Mouse (Mus musculus) lung, embryonic 15.5 days (tissue): ENCODE data around the gene Gm20479. TPM values are rescaled to one million over a fixed set of nuclear protein-coding genes. Genes with fewer than 3 reads are reported as not detected.

Experiments
- ATAC-seq: fragments of 200-750 bp; cut with Nextera tagmentation; 2 replicates; pipeline ENCODE4 v1.8.0; 2017; ENCODE audit warnings: moderate number of reproducible peaks, borderline replicate concordance; ENCODE audit not compliant: low FRiP score, low TSS enrichment; ENCODE audit errors: extremely low read depth
- H3K27ac ChIP-seq: fragments of 300-500 bp; sonication (generic); 2 replicates; pipeline ENCODE4 v1.5.1; 2015; ENCODE audit warnings: moderate library complexity, mild to moderate bottlenecking, inconsistent platforms
- H3K27me3 ChIP-seq: fragments of 300-500 bp; sonication (generic); 2 replicates; pipeline ENCODE4 v1.6.1; 2015; ENCODE audit warnings: inconsistent platforms
- H3K36me3 ChIP-seq: fragments of 300-500 bp; sonication (generic); 2 replicates; pipeline ENCODE4 v1.6.1; 2015; ENCODE audit warnings: inconsistent platforms
- H3K4me1 ChIP-seq: fragments of 300-500 bp; sonication (generic); 2 replicates; pipeline ENCODE4 v1.6.1; 2015; ENCODE audit warnings: inconsistent platforms
- H3K4me2 ChIP-seq: fragments of 300-500 bp; sonication (generic); 2 replicates; pipeline ENCODE4 v1.6.1; 2015; ENCODE audit warnings: inconsistent platforms, mild to moderate bottlenecking, moderate library complexity
- H3K4me3 ChIP-seq: fragments of 300-500 bp; sonication (generic); 2 replicates; pipeline ENCODE4 v1.5.1; 2015; ENCODE audit warnings: mild to moderate bottlenecking, inconsistent platforms
- H3K9ac ChIP-seq: fragments of 300-500 bp; sonication (generic); 2 replicates; pipeline ENCODE4 v1.6.1; 2015; ENCODE audit warnings: inconsistent platforms
- H3K9me3 ChIP-seq: fragments of 300-500 bp; sonication (generic); 2 replicates; pipeline ENCODE4 v1.6.1; 2016; ENCODE audit warnings: inconsistent platforms
- WGBS: fragments of 180-500 bp; shearing (Covaris S2); methylation state at CpG from one replicate; pipeline ENCODE4 v1.1.7; 2015; 5-methylcytosine and 5-hydroxymethylcytosine counted together
- polyA plus RNA-seq: library from polyadenylated mRNA; unstranded; fragments of >200 nt; fragmentation: Nextera tagmentation; extraction: Ambion mirVana; gene quantifications from 2 replicates; pipeline ENCODE4 v1.2.1, GENCODE M21; 2015

Gm20479 gene
- polyA plus RNA-seq, 1 experiment from 2014 or later: 1.3 TPM

GRCm38 (mm10) chr7:27342595-27342994 lies 14.6 kb downstream of the Gm20479 start:
- no peak overlapping the region for H3K4me3 ChIP-seq
- ATAC-seq: no peak
- H3K27ac ChIP-seq: no peak overlapping the region

GRCm38 (mm10) chr7:27339519-27339918 lies 17.7 kb downstream of the Gm20479 start:
- Histone ChIP-seq H3K4me3 (no peak overlapping the region), H3K36me3 (peaks cover 11% of the 10 kb centered on the region; the same call in 1 of the 2 replicates), H3K9me3 (no peaks in the 10 kb centered on the region), H3K4me1 (peaks cover 30% of the 10 kb centered on the region), H3K4me2 (no peak overlapping the region), H3K9ac (no peak overlapping the region), H3K27me3 (peaks cover 43% of the 10 kb centered on the region), H3K27ac (no peak overlapping the region)
- WGBS: 33% methylated on average over 7 of the region's 7 CpGs
- ATAC-seq: no peak

More at GRCm38 (mm10) chr7:27342595-27342994, 14.6 kb downstream of the Gm20479 start:
- H3K27me3 ChIP-seq: peaks cover 15% of the 10 kb centered on the region; the same call in 1 of the 2 replicates
- peaks cover 4% of the 10 kb centered on the region; the same call in 1 of the 2 replicates for H3K4me1 ChIP-seq
- no peak overlapping the region for H3K9ac ChIP-seq
- WGBS: 41% methylated on average over 4 of the region's 4 CpGs
- H3K36me3 ChIP-seq: peaks cover 15% of the 10 kb centered on the region
- H3K9me3 ChIP-seq: no peaks in the 10 kb centered on the region
- no peak overlapping the region for H3K4me2 ChIP-seq

GRCm38 (mm10) chr7:27339114-27339513 lies 18.1 kb downstream of the Gm20479 start:
- ATAC-seq: no peak
- H3K4me1 ChIP-seq: peaks cover 34% of the 10 kb centered on the region
- H3K27me3 ChIP-seq: peaks cover 47% of the 10 kb centered on the region
- no peaks in the 10 kb centered on the region for H3K9me3 ChIP-seq
- H3K9ac ChIP-seq: no peak overlapping the region
- H3K36me3 ChIP-seq: peaks cover 11% of the 10 kb centered on the region; the same call in 1 of the 2 replicates
- 69% methylated on average over 4 of the region's 4 CpGs for WGBS
- no peak overlapping the region for H3K27ac ChIP-seq
- H3K4me3 ChIP-seq: no peak overlapping the region
- no peak overlapping the region for H3K4me2 ChIP-seq

GRCm38 (mm10) chr7:27337175-27337853 lies 19.9 kb downstream of the Gm20479 start, which contains the start of gene Ltbp4:
Gene Ltbp4, minus strand, starts transcription at chr7:27337692.
- no peak within 1 kb of the TSS for H3K27ac ChIP-seq
- peaks cover 50% of the 10 kb centered on the region for H3K4me1 ChIP-seq
- H3K9ac ChIP-seq: 0 out of 2 replicates have a peak within 1 kb of the TSS, but pooled peaks have one; percentile 14
- ATAC-seq: peak; percentile 4; the same call in 1 of the 2 replicates
- H3K27me3 ChIP-seq: peaks cover 59% of the 10 kb centered on the region
- peak within 1 kb of the TSS; percentile 69 for H3K4me2 ChIP-seq
- H3K4me3 ChIP-seq: peak within 1 kb of the TSS; percentile 40
- WGBS: under 1% methylated on average over 36 of the region's 36 CpGs
- H3K36me3 ChIP-seq: peaks cover 3% of the 10 kb centered on the region; the same call in 1 of the 2 replicates
- no peaks in the 10 kb centered on the region for H3K9me3 ChIP-seq

GRCm38 (mm10) chr7:27335928-27336823 lies 21.0 kb downstream of the Gm20479 start:
- ATAC-seq: peak; percentile 66
- no peaks in the 10 kb centered on the region for H3K9me3 ChIP-seq
- no peaks in the 10 kb centered on the region for H3K36me3 ChIP-seq
- H3K4me3 ChIP-seq: peak overlapping the region; percentile 40
- peak overlapping the region; percentile 92 for H3K4me2 ChIP-seq
- peaks cover 61% of the 10 kb centered on the region for H3K4me1 ChIP-seq
- under 1% methylated on average over 47 of the region's 47 CpGs for WGBS
- peak overlapping the region; percentile 53; the same call in 1 of the 2 replicates for H3K27ac ChIP-seq
- peak overlapping the region; percentile 14; the same call in 1 of the 2 replicates for H3K9ac ChIP-seq
- H3K27me3 ChIP-seq: peaks cover 59% of the 10 kb centered on the region

- H3K4me2 ChIP-seq: peak overlapping the region; percentile 92
- no peak for ATAC-seq
Observed at GRCm38 (mm10) chr7:27335011-27335720, 22.1 kb downstream of the Gm20479 start.

GRCm38 (mm10) chr7:27334405-27334911 lies 22.8 kb downstream of the Gm20479 start:
- Histone ChIP-seq H3K36me3 (no peaks in the 10 kb centered on the region), H3K4me3 (peak overlapping the region; percentile 65), H3K4me1 (peaks cover 75% of the 10 kb centered on the region), H3K27me3 (peaks cover 59% of the 10 kb centered on the region), H3K27ac (peak overlapping the region; percentile 69), H3K4me2 (peak overlapping the region; percentile 92), H3K9ac (peak overlapping the region; percentile 20), H3K9me3 (no peaks in the 10 kb centered on the region)
- ATAC-seq: no peak
- 2% methylated on average over 32 of the region's 32 CpGs for WGBS

More at GRCm38 (mm10) chr7:27335011-27335720, 22.1 kb downstream of the Gm20479 start:
- peaks cover 59% of the 10 kb centered on the region for H3K27me3 ChIP-seq
- H3K4me3 ChIP-seq: peak overlapping the region; percentile 65; the same call in 1 of the 2 replicates
- peak overlapping the region; percentile 20; the same call in 1 of the 2 replicates for H3K9ac ChIP-seq
- H3K4me1 ChIP-seq: peaks cover 68% of the 10 kb centered on the region
- peak overlapping the region; percentile 69 for H3K27ac ChIP-seq
- H3K9me3 ChIP-seq: no peaks in the 10 kb centered on the region
- WGBS: 41% methylated on average over 15 of the region's 15 CpGs
- no peaks in the 10 kb centered on the region for H3K36me3 ChIP-seq

- peaks cover 56% of the 10 kb centered on the region for H3K27me3 ChIP-seq
- peak overlapping the region; percentile 92 for H3K4me2 ChIP-seq
- H3K9ac ChIP-seq: peak overlapping the region; percentile 70
- no peaks in the 10 kb centered on the region for H3K9me3 ChIP-seq
- peak overlapping the region; percentile 65 for H3K4me3 ChIP-seq
- H3K4me1 ChIP-seq: peaks cover 84% of the 10 kb centered on the region
- peak overlapping the region; percentile 94 for H3K27ac ChIP-seq
- no peaks in the 10 kb centered on the region for H3K36me3 ChIP-seq
- WGBS: under 1% methylated on average over 58 of the region's 77 CpGs
- no peak for ATAC-seq
Observed at GRCm38 (mm10) chr7:27333316-27333941, 23.8 kb downstream of the Gm20479 start.

- Histone ChIP-seq H3K4me2 (peak overlapping the region; percentile 92), H3K36me3 (peaks cover 5% of the 10 kb centered on the region; the same call in 1 of the 2 replicates), H3K9me3 (no peaks in the 10 kb centered on the region), H3K27me3 (peaks cover 54% of the 10 kb centered on the region), H3K4me3 (peak overlapping the region; percentile 65), H3K9ac (peak overlapping the region; percentile 70), H3K4me1 (peaks cover 81% of the 10 kb centered on the region), H3K27ac (peak overlapping the region; percentile 94)
- WGBS: 1% methylated on average over 38 of the region's 39 CpGs
- ATAC-seq: peak; percentile 7
Observed at GRCm38 (mm10) chr7:27332353-27333199, 24.6 kb downstream of the Gm20479 start.

GRCm38 (mm10) chr7:27331854-27332253 lies 25.4 kb downstream of the Gm20479 start:
- H3K27ac ChIP-seq: peak overlapping the region; percentile 94
- H3K4me2 ChIP-seq: peak overlapping the region; percentile 92
- H3K4me3 ChIP-seq: peak overlapping the region; percentile 65
- WGBS: 2% methylated on average over 8 of the region's 8 CpGs
- peaks cover 9% of the 10 kb centered on the region; the same call in 1 of the 2 replicates for H3K36me3 ChIP-seq
- H3K4me1 ChIP-seq: peaks cover 74% of the 10 kb centered on the region
- peaks cover 54% of the 10 kb centered on the region for H3K27me3 ChIP-seq
- no peak for ATAC-seq
- H3K9ac ChIP-seq: peak overlapping the region; percentile 70
- no peaks in the 10 kb centered on the region for H3K9me3 ChIP-seq
